Mouse (Mus musculus): Measurements from ENCODE around the gene Galnt17. TPM values are rescaled to one million over a fixed set of nuclear protein-coding genes. Genes with fewer than 3 reads are reported as not detected.

The Galnt17 gene
- polyA plus RNA-seq, 1 experiment from 2014 or later = 11.5 TPM

DNA sequence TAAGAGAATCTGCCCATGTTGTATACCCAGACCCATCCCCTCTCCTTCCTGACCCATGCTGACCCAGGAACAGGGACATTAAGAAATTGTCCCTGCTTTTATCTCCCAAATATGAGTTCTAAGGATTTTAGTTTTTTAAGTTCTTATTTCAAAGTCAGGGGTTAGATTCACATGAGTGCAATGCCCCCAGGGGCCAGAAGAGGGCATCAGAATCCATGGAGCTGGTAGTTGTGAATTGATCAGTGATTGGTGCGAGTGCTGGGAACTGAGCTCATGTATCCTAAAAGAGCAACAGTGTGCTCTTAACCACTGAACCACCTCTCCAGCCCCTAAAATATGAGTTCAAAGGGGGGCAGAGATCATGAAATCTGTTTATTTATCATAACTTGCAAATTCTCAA, 438.4 kb downstream of the Galnt17 start:
- Histone ChIP-seq H3K27me3 (ENCODE audit: control insufficient read depth, insufficient read depth, low read length) (no peaks in the 10 kb centered on the region), H3K9me3 (ENCODE audit: control insufficient read depth, low read length) (0 out of 2 replicates have a peak, but pooled peaks cover 7% of the 10 kb centered on the region), H3K4me3 (replicated peaks; ENCODE audit: low read length) (no peak overlapping the region), H3K4me1 (replicated peaks; ENCODE audit: control insufficient read depth, insufficient read depth, low read length) (no peaks in the 10 kb centered on the region), H3K27ac (no peak overlapping the region), H3K36me3 (replicated peaks; ENCODE audit: control insufficient read depth, insufficient read depth) (no peaks in the 10 kb centered on the region), H3K9ac (no peak overlapping the region), H3K4me2 (replicated peaks) (no peak overlapping the region)
- DNase-seq (ENCODE audit: low spot score) (no peak), ATAC-seq (ENCODE audit: low FRiP score) (no peak)
- 89% methylated on average over 1 of the region's 1 CpGs for WGBS

DNA sequence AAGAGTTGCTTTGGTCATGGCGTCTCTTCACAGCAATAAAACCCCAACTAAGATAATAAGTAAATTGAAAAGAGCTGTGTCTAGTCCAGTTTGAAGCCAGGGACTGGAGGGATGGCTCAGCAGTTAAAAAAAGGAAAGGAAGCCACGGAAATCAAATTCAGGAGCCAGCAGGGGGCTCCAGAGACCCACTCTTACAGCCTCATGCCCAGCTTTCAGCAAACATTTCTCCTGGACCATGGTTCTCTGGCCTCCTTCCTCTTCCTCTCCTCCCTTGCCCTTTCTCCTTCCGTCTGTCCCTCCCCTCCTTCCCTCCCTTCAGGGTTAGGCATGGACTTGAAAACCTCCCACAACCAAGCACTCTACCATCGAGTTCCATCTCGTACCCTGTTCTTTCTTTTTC, 446.0 kb downstream of the Galnt17 start:
- no peak for ATAC-seq (ENCODE audit: low FRiP score)

DNA sequence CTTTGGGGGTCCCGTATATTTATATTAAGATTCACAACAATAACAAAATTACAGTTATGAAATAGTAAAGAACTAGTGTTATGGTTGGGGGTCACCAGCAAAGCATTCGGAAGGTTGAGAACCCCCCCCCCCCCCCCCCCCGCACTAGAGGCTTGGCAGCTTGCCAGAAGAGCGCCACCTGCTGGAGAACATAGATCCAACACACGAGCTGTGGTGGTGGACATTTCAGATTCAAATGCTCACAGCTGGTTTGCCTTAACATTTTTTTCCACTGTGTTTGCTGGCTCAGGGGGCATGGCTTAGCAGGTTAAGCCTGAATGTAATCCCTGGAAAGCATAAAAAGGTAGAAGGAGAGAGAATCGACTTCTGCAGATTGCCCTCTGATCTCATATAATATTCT, 448.6 kb downstream of the Galnt17 start:
- Histone ChIP-seq H3K36me3 (replicated peaks; ENCODE audit: control insufficient read depth, insufficient read depth) (no peaks in the 10 kb centered on the region), H3K4me1 (replicated peaks; ENCODE audit: control insufficient read depth, insufficient read depth, low read length) (no peaks in the 10 kb centered on the region), H3K9me3 (ENCODE audit: control insufficient read depth, low read length) (no peaks in the 10 kb centered on the region), H3K27me3 (ENCODE audit: control insufficient read depth, insufficient read depth, low read length) (no peaks in the 10 kb centered on the region), H3K27ac (no peak overlapping the region), H3K9ac (no peak overlapping the region), H3K4me3 (replicated peaks; ENCODE audit: low read length) (no peak overlapping the region), H3K4me2 (replicated peaks) (no peak overlapping the region)
- DNase-seq (ENCODE audit: low spot score) (no peak), ATAC-seq (ENCODE audit: low FRiP score) (no peak)
- 42% methylated on average over 6 of the region's 6 CpGs for WGBS

More for the DNA sequence above, 446.0 kb downstream of the Galnt17 start:
- peak; percentile 82 for DNase-seq (ENCODE audit: low spot score)
- no peak overlapping the region for H3K4me2 ChIP-seq (replicated peaks)
- H3K27ac ChIP-seq = no peak overlapping the region
- 64% methylated on average over 5 of the region's 5 CpGs for WGBS
- no peak overlapping the region for H3K4me3 ChIP-seq (replicated peaks; ENCODE audit: low read length)
- H3K4me1 ChIP-seq (replicated peaks; ENCODE audit: control insufficient read depth, insufficient read depth, low read length) = no peaks in the 10 kb centered on the region
- H3K9me3 ChIP-seq (ENCODE audit: control insufficient read depth, low read length) = no peaks in the 10 kb centered on the region
- H3K27me3 ChIP-seq (ENCODE audit: control insufficient read depth, insufficient read depth, low read length) = no peaks in the 10 kb centered on the region
- no peaks in the 10 kb centered on the region for H3K36me3 ChIP-seq (replicated peaks; ENCODE audit: control insufficient read depth, insufficient read depth)
- no peak overlapping the region for H3K9ac ChIP-seq

DNA sequence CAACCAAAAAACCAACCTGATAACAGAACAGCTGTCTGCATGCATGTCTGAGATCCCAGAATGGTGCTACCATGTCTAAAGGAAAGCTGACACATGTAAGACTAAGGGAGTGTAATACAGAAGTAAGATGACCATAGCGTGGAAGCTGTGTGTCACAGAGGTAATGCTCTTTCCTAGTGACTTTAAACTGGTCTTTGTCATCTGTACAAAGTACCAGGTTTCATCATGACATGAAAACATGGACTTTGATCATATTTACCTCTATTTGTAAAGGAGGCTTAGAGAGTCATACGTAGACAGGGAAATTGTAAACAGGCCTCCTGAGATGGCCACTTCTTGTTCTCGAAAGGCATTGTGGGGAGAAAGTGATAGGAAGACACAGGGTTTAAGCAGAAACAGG, 449.6 kb downstream of the Galnt17 start:
- no peak overlapping the region for H3K4me2 ChIP-seq (replicated peaks)
- no peaks in the 10 kb centered on the region for H3K4me1 ChIP-seq (replicated peaks; ENCODE audit: control insufficient read depth, insufficient read depth, low read length)
- H3K4me3 ChIP-seq (replicated peaks; ENCODE audit: low read length) = no peak overlapping the region
- no peaks in the 10 kb centered on the region for H3K27me3 ChIP-seq (ENCODE audit: control insufficient read depth, insufficient read depth, low read length)
- 88% methylated on average over 3 of the region's 3 CpGs for WGBS
- H3K9ac ChIP-seq = no peak overlapping the region
- no peak overlapping the region for H3K27ac ChIP-seq
- ATAC-seq (ENCODE audit: low FRiP score) (no peak), DNase-seq (ENCODE audit: low spot score) (no peak)
- H3K9me3 ChIP-seq (ENCODE audit: control insufficient read depth, low read length) = no peaks in the 10 kb centered on the region
- no peaks in the 10 kb centered on the region for H3K36me3 ChIP-seq (replicated peaks; ENCODE audit: control insufficient read depth, insufficient read depth)

DNA sequence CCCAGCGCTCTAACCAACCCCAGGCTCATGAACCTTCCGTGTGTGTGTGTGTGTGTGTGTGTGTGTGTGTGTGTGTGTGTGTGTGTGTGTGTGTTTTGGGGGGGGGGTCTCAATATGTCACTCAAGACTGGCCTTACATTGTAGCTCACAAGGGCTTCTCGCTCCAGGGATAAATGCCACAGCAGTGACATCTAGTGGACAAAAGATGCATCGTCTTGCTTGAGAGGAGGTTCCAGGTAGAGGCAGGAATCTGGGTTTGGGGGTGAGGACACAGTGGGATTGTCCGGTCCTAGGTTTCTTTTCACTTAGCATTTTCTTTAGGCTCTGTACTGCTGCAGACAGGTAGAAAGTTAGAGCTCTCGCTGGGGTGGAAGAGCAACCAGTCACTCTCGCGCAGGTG, 450.1 kb downstream of the Galnt17 start:
- no peaks in the 10 kb centered on the region for H3K27me3 ChIP-seq (ENCODE audit: control insufficient read depth, insufficient read depth, low read length)
- DNase-seq (ENCODE audit: low spot score) (peak; percentile 84), ATAC-seq (ENCODE audit: low FRiP score) (no peak)
- H3K9ac ChIP-seq = no peak overlapping the region
- no peak overlapping the region for H3K4me3 ChIP-seq (replicated peaks; ENCODE audit: low read length)
- H3K4me1 ChIP-seq (replicated peaks; ENCODE audit: control insufficient read depth, insufficient read depth, low read length) = no peaks in the 10 kb centered on the region
- 24% methylated on average over 8 of the region's 8 CpGs for WGBS
- no peak overlapping the region for H3K4me2 ChIP-seq (replicated peaks)
- no peaks in the 10 kb centered on the region for H3K36me3 ChIP-seq (replicated peaks; ENCODE audit: control insufficient read depth, insufficient read depth)
- no peaks in the 10 kb centered on the region for H3K9me3 ChIP-seq (ENCODE audit: control insufficient read depth, low read length)
- no peak overlapping the region for H3K27ac ChIP-seq

DNA sequence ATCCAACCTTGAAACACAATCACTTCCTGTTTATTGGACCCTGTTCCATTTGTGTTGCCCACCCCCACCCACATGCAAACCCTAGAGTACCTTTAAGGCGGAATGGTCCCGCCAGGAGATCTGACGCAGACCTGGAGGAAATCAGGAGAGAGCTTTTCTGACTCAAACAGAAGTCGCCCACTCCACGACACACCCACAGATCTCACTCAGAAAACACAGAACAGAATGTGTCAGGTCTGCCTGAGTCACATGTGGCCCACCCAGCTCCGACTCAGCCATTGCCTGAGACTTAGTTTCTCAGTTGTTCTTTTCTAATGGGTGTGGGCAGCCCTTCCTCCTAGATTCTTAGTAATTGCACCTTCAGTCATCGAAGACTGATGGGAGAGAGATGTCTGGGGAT, 453.9 kb downstream of the Galnt17 start:
- WGBS = 92% methylated on average over 7 of the region's 7 CpGs
- Histone ChIP-seq H3K9ac (no peak overlapping the region), H3K36me3 (replicated peaks; ENCODE audit: control insufficient read depth, insufficient read depth) (no peaks in the 10 kb centered on the region), H3K27me3 (ENCODE audit: control insufficient read depth, insufficient read depth, low read length) (no peaks in the 10 kb centered on the region), H3K4me3 (replicated peaks; ENCODE audit: low read length) (no peak overlapping the region), H3K27ac (no peak overlapping the region), H3K4me2 (replicated peaks) (no peak overlapping the region), H3K4me1 (replicated peaks; ENCODE audit: control insufficient read depth, insufficient read depth, low read length) (no peaks in the 10 kb centered on the region; the same call in 1 of the 2 replicates), H3K9me3 (ENCODE audit: control insufficient read depth, low read length) (no peaks in the 10 kb centered on the region)
- no peak for ATAC-seq (ENCODE audit: low FRiP score)
- no peak for DNase-seq (ENCODE audit: low spot score)

DNA sequence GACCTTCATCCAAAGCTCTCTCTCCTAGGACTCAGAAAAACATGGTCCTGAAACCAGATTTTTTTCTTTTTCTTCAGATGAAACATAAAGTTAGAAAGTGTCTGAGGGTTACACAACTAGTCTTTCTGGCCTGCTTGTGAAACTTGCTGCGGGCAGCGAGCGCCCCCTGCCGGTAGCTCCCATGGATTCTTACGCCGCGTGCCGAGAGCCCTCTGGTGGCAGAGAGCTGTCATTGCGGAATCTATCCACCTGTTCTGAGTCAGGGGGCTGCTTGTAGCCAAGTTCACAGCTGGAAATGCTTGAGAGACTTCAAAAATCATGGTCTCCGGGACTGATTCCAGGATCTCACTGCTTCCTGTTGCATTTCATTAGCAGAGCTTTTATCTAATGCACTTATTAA, 454.9 kb downstream of the Galnt17 start:
- ATAC-seq (ENCODE audit: low FRiP score) = no peak
- Histone ChIP-seq H3K27me3 (ENCODE audit: control insufficient read depth, insufficient read depth, low read length) (no peaks in the 10 kb centered on the region), H3K4me1 (replicated peaks; ENCODE audit: control insufficient read depth, insufficient read depth, low read length) (no peaks in the 10 kb centered on the region; the same call in 1 of the 2 replicates), H3K36me3 (replicated peaks; ENCODE audit: control insufficient read depth, insufficient read depth) (no peaks in the 10 kb centered on the region), H3K9ac (no peak overlapping the region), H3K4me3 (replicated peaks; ENCODE audit: low read length) (no peak overlapping the region), H3K9me3 (ENCODE audit: control insufficient read depth, low read length) (no peaks in the 10 kb centered on the region), H3K4me2 (replicated peaks) (no peak overlapping the region), H3K27ac (no peak overlapping the region)
- 2% methylated on average over 10 of the region's 10 CpGs for WGBS
- DNase-seq (ENCODE audit: low spot score) = peak; percentile 95

DNA sequence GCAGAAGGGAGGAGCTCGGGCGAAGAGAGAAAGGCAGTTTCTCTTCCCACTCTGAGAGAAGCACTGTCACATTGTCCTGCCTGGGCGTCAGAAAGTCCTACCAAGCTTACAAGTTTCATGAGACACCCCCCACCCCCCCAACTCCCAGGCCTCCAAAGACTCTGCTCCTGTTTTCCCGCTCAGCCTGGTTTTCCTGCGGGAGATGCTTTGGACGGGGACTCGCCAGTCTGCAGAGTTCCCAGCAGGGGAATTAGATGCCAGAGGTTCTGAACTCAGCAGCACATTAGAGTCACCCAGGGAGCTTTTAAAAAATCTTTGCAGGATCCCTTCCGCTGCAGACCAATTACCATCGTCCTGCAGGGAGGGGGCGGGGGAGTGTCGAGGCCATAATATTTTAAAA, 456.1 kb downstream of the Galnt17 start:
- Histone ChIP-seq H3K27ac (no peak overlapping the region), H3K4me2 (replicated peaks) (peak overlapping the region; percentile 31), H3K4me1 (replicated peaks; ENCODE audit: control insufficient read depth, insufficient read depth, low read length) (no peaks in the 10 kb centered on the region; the same call in 1 of the 2 replicates), H3K36me3 (replicated peaks; ENCODE audit: control insufficient read depth, insufficient read depth) (no peaks in the 10 kb centered on the region), H3K27me3 (ENCODE audit: control insufficient read depth, insufficient read depth, low read length) (no peaks in the 10 kb centered on the region), H3K9ac (no peak overlapping the region), H3K9me3 (ENCODE audit: control insufficient read depth, low read length) (no peaks in the 10 kb centered on the region), H3K4me3 (replicated peaks; ENCODE audit: low read length) (no peak overlapping the region)
- ATAC-seq (ENCODE audit: low FRiP score) (no peak), DNase-seq (ENCODE audit: low spot score) (no peak)
- 12% methylated on average over 11 of the region's 11 CpGs for WGBS

DNA sequence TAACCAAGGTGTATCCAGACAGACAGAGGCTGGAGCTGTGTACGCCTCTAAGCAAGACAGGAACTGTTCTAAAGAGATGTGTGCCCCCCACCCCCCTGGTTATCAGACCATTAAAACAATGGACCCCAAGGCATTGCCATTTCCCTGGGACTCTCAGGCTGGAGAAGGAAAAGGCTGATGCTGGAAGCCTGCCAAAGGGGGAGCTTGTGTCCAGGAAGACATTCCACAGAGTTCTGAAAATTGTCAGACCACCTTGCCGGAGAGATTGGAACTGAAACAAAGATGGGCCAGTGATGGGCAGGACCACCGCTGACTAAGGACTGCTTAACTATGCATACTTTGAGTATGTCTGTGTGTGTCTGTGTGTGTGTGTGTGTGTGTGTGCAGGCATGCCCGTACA, 458.7 kb downstream of the Galnt17 start:
- no peaks in the 10 kb centered on the region for H3K36me3 ChIP-seq (replicated peaks; ENCODE audit: control insufficient read depth, insufficient read depth)
- ATAC-seq (ENCODE audit: low FRiP score) (no peak), DNase-seq (ENCODE audit: low spot score) (no peak)
- no peak overlapping the region for H3K4me3 ChIP-seq (replicated peaks; ENCODE audit: low read length)
- no peaks in the 10 kb centered on the region; the same call in 1 of the 2 replicates for H3K4me1 ChIP-seq (replicated peaks; ENCODE audit: control insufficient read depth, insufficient read depth, low read length)
- WGBS = 59% methylated on average over 4 of the region's 4 CpGs
- no peak overlapping the region for H3K4me2 ChIP-seq (replicated peaks)
- no peaks in the 10 kb centered on the region for H3K27me3 ChIP-seq (ENCODE audit: control insufficient read depth, insufficient read depth, low read length)
- no peak overlapping the region for H3K27ac ChIP-seq
- no peak overlapping the region for H3K9ac ChIP-seq
- H3K9me3 ChIP-seq (ENCODE audit: control insufficient read depth, low read length) = no peaks in the 10 kb centered on the region

DNA sequence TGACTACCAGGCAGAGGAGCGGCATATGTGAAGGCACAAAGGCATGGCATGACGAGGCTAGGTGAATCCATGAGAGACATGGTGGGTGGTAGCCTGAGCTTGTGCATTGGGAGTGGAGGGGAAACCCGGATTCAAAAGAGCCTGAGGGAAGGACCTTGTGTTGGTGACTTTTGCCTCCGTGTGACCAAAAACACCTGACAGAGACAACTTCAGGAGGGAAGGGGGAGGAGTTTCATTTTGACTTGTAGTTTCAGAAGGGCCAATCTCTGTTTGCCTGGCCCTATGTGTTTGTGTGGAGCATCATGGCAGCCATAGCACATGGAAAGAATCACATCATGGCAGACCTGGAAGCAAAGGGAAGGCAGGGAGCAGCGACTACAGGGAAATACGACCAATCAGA, 459.7 kb downstream of the Galnt17 start:
- H3K27me3 ChIP-seq (ENCODE audit: control insufficient read depth, insufficient read depth, low read length) = no peaks in the 10 kb centered on the region
- H3K9ac ChIP-seq = no peak overlapping the region
- 92% methylated on average over 6 of the region's 6 CpGs for WGBS
- no peaks in the 10 kb centered on the region for H3K9me3 ChIP-seq (ENCODE audit: control insufficient read depth, low read length)
- no peak overlapping the region for H3K4me2 ChIP-seq (replicated peaks)
- no peak for ATAC-seq (ENCODE audit: low FRiP score)
- H3K4me1 ChIP-seq (replicated peaks; ENCODE audit: control insufficient read depth, insufficient read depth, low read length) = no peaks in the 10 kb centered on the region; the same call in 1 of the 2 replicates
- H3K4me3 ChIP-seq (replicated peaks; ENCODE audit: low read length) = no peak overlapping the region
- no peak for DNase-seq (ENCODE audit: low spot score)
- no peaks in the 10 kb centered on the region for H3K36me3 ChIP-seq (replicated peaks; ENCODE audit: control insufficient read depth, insufficient read depth)
- H3K27ac ChIP-seq = no peak overlapping the region
